Mouse (Mus musculus): ENCODE data around the gene Rnf123. TPM values are rescaled to one million over a fixed set of nuclear protein-coding genes. Genes with fewer than 3 reads are reported as not detected.

Gene Rnf123
- total and polyA plus RNA-seq, 2 experiments from 2014 or later: 41.8 to 60.4 TPM

- no peak for TF ChIP-seq CTCF (IDR thresholded peaks at IDR 0.05; ENCODE audit: low read depth)
Observed at GRCm38 (mm10) chr9:108047601-108048565, 35.3 kb downstream of the Rnf123 start.

GRCm38 (mm10) chr9:108046582-108046981 lies 36.6 kb downstream of the Rnf123 start:
- Histone ChIP-seq H3K9me3 (ENCODE audit: low read length) (no peaks in the 10 kb centered on the region), H3K4me1 (ENCODE audit: insufficient read depth, low read length) (peaks cover 8% of the 10 kb centered on the region; the same call in 1 of the 2 replicates), H3K27ac (no peak overlapping the region), H3K4me2 (ENCODE audit: low read depth, low read length) (no peak overlapping the region), H3K36me3 (ENCODE audit: insufficient read depth, low read length) (peaks cover 37% of the 10 kb centered on the region), H3K9ac (replicated peaks; ENCODE audit: low read length) (no peak overlapping the region), H3K27me3 (ENCODE audit: insufficient read depth, low read length) (no peaks in the 10 kb centered on the region), H3K4me3 (ENCODE audit: low read length) (no peak overlapping the region)
- no peak for TF ChIP-seq CTCF (IDR thresholded peaks at IDR 0.05; ENCODE audit: low read depth)
- DNase-seq (ENCODE audit: low spot score) (no peak), ATAC-seq (no peak)
- 84% methylated on average over 4 of the region's 4 CpGs for WGBS

More at GRCm38 (mm10) chr9:108047601-108048565, 35.3 kb downstream of the Rnf123 start:
- Histone ChIP-seq H3K9ac (replicated peaks; ENCODE audit: low read length) (peak overlapping the region; percentile 56), H3K4me2 (ENCODE audit: low read depth, low read length) (peak overlapping the region; percentile 74), H3K4me1 (ENCODE audit: insufficient read depth, low read length) (peaks cover 8% of the 10 kb centered on the region; the same call in 1 of the 2 replicates), H3K27ac (peak overlapping the region; percentile 66; the same call in 1 of the 2 replicates), H3K27me3 (ENCODE audit: insufficient read depth, low read length) (no peaks in the 10 kb centered on the region), H3K4me3 (ENCODE audit: low read length) (peak overlapping the region; percentile 50), H3K9me3 (ENCODE audit: low read length) (no peaks in the 10 kb centered on the region), H3K36me3 (ENCODE audit: insufficient read depth, low read length) (peaks cover 25% of the 10 kb centered on the region)
- DNase-seq (ENCODE audit: low spot score) (no peak), ATAC-seq (no peak)
- 49% methylated on average over 17 of the region's 17 CpGs for WGBS

- WGBS: 94% methylated on average over 8 of the region's 8 CpGs
- no peak for DNase-seq (ENCODE audit: low spot score)
- no peak overlapping the region for H3K4me2 ChIP-seq (ENCODE audit: low read depth, low read length)
- no peak overlapping the region for H3K9ac ChIP-seq (replicated peaks; ENCODE audit: low read length)
- no peak for ATAC-seq
- H3K27me3 ChIP-seq (ENCODE audit: insufficient read depth, low read length): no peaks in the 10 kb centered on the region
- H3K4me1 ChIP-seq (ENCODE audit: insufficient read depth, low read length): peaks cover 5% of the 10 kb centered on the region; the same call in 1 of the 2 replicates
- TF ChIP-seq CTCF (IDR thresholded peaks at IDR 0.05; ENCODE audit: low read depth): peak; percentile 24
- no peaks in the 10 kb centered on the region for H3K9me3 ChIP-seq (ENCODE audit: low read length)
- H3K36me3 ChIP-seq (ENCODE audit: insufficient read depth, low read length): peaks cover 47% of the 10 kb centered on the region
- H3K4me3 ChIP-seq (ENCODE audit: low read length): no peak overlapping the region
- H3K27ac ChIP-seq: no peak overlapping the region
Observed at GRCm38 (mm10) chr9:108044751-108045492, 38.2 kb downstream of the Rnf123 start.

GRCm38 (mm10) chr9:108035331-108036156 lies 47.6 kb downstream of the Rnf123 start:
- DNase-seq (ENCODE audit: low spot score) (no peak), ATAC-seq (no peak)
- Histone ChIP-seq H3K27ac (no peak overlapping the region), H3K4me2 (ENCODE audit: low read depth, low read length) (no peak overlapping the region), H3K4me3 (ENCODE audit: low read length) (no peak overlapping the region), H3K27me3 (ENCODE audit: insufficient read depth, low read length) (no peaks in the 10 kb centered on the region), H3K9me3 (ENCODE audit: low read length) (no peaks in the 10 kb centered on the region), H3K4me1 (ENCODE audit: insufficient read depth, low read length) (no peaks in the 10 kb centered on the region), H3K36me3 (ENCODE audit: insufficient read depth, low read length) (peaks cover 15% of the 10 kb centered on the region), H3K9ac (replicated peaks; ENCODE audit: low read length) (no peak overlapping the region)
- WGBS: 88% methylated on average over 2 of the region's 2 CpGs
- TF ChIP-seq CTCF (IDR thresholded peaks at IDR 0.05; ENCODE audit: low read depth): no peak

GRCm38 (mm10) chr9:108032126-108032525 lies 51.0 kb downstream of the Rnf123 start:
- TF ChIP-seq CTCF (IDR thresholded peaks at IDR 0.05; ENCODE audit: low read depth): no peak
- Histone ChIP-seq H3K4me2 (ENCODE audit: low read depth, low read length) (no peak overlapping the region), H3K27ac (no peak overlapping the region), H3K9me3 (ENCODE audit: low read length) (no peaks in the 10 kb centered on the region), H3K9ac (replicated peaks; ENCODE audit: low read length) (no peak overlapping the region), H3K27me3 (ENCODE audit: insufficient read depth, low read length) (no peaks in the 10 kb centered on the region), H3K36me3 (ENCODE audit: insufficient read depth, low read length) (peaks cover 7% of the 10 kb centered on the region; the same call in 1 of the 2 replicates), H3K4me1 (ENCODE audit: insufficient read depth, low read length) (no peaks in the 10 kb centered on the region), H3K4me3 (ENCODE audit: low read length) (no peak overlapping the region)
- no peak for ATAC-seq
- no peak for DNase-seq (ENCODE audit: low spot score)
- WGBS: 95% methylated on average over 5 of the region's 5 CpGs

- H3K4me2 ChIP-seq (ENCODE audit: low read depth, low read length): no peak overlapping the region
- ATAC-seq (no peak), DNase-seq (ENCODE audit: low spot score) (no peak)
- 97% methylated on average over 3 of the region's 3 CpGs for WGBS
- no peaks in the 10 kb centered on the region for H3K9me3 ChIP-seq (ENCODE audit: low read length)
- no peak overlapping the region for H3K4me3 ChIP-seq (ENCODE audit: low read length)
- H3K9ac ChIP-seq (replicated peaks; ENCODE audit: low read length): no peak overlapping the region
- no peaks in the 10 kb centered on the region for H3K27me3 ChIP-seq (ENCODE audit: insufficient read depth, low read length)
- 0 out of 2 replicates have a peak, but pooled peaks have one; percentile 3 for TF ChIP-seq CTCF (IDR thresholded peaks at IDR 0.05; ENCODE audit: low read depth)
- H3K4me1 ChIP-seq (ENCODE audit: insufficient read depth, low read length): no peaks in the 10 kb centered on the region
- H3K27ac ChIP-seq: no peak overlapping the region
- H3K36me3 ChIP-seq (ENCODE audit: insufficient read depth, low read length): peaks cover 19% of the 10 kb centered on the region
Observed at GRCm38 (mm10) chr9:108027867-108028266, 55.3 kb downstream of the Rnf123 start.

Data from hindbrain, postnatal 0 days (tissue).